Mouse (Mus musculus): ENCODE results near the gene Phox2b.

DNA sequence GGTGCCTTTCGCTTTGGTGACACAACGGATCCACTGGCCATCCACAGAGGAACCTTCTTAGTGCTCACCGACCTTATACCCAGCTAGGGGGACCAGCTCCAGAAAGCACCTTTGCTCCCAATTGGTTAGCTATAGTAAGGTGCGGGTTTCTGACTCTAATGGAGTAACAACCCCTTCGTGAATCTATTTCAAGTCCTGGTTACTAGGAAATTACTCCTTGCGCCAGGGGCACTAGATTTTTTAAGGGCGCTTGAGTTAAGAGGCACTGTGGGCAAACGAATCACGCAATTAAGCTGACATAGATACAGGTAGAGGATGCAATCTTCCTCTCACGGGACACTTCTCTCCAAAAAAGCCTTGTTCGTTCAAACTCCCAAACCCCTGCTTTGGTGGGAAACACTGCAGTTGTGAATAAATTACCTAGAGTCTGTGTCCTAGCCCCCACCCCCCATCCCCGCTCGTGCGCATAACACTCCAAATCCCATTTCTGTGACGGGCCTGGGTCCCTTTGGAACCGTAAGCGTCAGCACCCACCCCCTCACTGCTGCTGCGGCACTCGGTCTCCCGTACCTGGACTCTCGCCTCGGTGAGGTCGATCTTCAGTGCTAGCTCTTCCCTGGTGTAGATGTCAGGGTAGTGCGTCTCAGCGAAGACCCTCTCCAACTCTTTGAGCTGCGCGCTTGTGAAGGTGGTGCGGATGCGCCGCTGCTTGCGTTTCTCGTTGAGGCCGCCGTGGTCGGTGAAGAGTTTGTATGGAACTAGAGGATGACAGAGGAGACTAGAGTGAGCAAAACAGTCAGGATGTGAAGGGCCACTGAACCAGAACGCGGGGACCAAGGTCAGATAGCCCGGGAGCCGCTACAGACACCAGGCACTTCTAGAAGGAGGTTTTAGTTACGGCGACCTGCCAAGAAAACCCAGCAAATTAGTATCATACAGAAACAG is 1.7 kb downstream of the Phox2b start:
- TF ChIP-seq JUND (conservative IDR thresholded peaks at IDR 0.05; ENCODE audit: low read depth, low read length) = no peak
- no peak for TF ChIP-seq EP300 (IDR thresholded peaks at IDR 0.05; ENCODE audit: low read length)
- no peak for TF ChIP-seq GABPA (IDR thresholded peaks at IDR 0.05; ENCODE audit: insufficient replicate concordance, low read depth, low read length)
- no peak for TF ChIP-seq CTCF (conservative IDR thresholded peaks at IDR 0.05 in 1 of 2, IDR thresholded peaks at IDR 0.05 in 1 of 2; ENCODE audit: low read depth in 2 of 2, low read length in 2 of 2)
- TF ChIP-seq POLR2A (IDR thresholded peaks at IDR 0.05; ENCODE audit: low read depth, low read length) = no peak
- no peak for TF ChIP-seq ZNF384 (IDR thresholded peaks at IDR 0.05; ENCODE audit: low read depth, low read length)
- TF ChIP-seq SMC3 (IDR thresholded peaks at IDR 0.05; ENCODE audit: low read depth, low read length) = no peak
- TF ChIP-seq E2F4 (IDR thresholded peaks at IDR 0.05; ENCODE audit: insufficient replicate concordance, low read depth, low read length) = no peak

Measured in CH12.LX (cell line).